Mouse (Mus musculus) urinary bladder, postnatal 25 days (tissue): ENCODE measurements at regions not wholly inside any gene's neighbourhood (a gene's known extent, or its start where the extent isn't known, plus 50 kb on each side); places are given as distances from the start of the nearest gene placed in this dataset.

Experiments
- DNase-seq: peaks from one replicate; pipeline ENCODE4 v3.0.0; 2022; ENCODE audit warnings: low spot score

DNA sequence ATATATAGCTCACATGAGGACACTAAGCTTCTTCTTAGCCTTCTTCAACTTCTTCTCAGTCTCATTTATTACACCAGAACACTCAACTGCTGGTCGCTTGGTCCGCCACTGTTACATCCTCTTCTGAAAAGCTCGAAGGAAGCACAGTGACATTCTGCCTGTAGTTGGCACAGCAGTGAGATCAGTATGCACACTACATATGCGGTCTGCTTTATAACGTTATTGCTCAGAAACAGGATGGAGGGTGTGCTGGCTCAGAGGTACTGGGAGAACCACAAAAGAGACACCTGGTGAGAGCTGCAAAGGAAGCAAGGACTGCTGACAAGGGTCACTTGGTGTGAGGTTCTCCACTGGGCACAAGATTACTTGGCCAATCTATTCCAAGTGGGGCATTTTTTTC is 179.5 kb downstream of the Ets1 start:
- DNase-seq = no peak

GRCm38 (mm10) chr9:32816649-32817425 is 180.8 kb downstream of the Ets1 start:
- DNase-seq = no peak

- DNase-seq = no peak
Observed at GRCm38 (mm10) chr9:32817442-32818358, 181.7 kb downstream of the Ets1 start.

GRCm38 (mm10) chr9:32823439-32824133 is 187.6 kb downstream of the Ets1 start:
- DNase-seq = no peak

DNA sequence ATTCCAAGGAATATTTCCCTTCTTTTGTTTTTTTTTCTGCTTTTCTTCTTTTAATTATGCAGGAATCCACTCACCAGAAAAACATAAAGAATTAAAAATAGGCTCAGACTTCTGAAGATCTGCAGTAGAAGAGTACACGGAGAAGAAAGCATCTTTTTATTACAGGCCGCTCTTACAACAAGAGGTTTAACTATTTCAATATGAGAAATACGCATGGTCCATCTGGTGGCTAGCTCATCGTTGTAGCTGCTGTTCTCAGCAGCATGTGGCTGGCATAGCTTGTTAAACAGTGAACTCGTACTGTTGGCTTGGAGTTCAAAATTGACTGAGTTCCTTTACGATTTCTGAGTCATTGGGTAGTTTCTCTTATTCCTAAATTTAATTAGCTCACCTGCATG is 188.1 kb downstream of the Ets1 start:
- DNase-seq = no peak

GRCm38 (mm10) chr9:32830268-32830891 is 194.4 kb downstream of the Ets1 start:
- DNase-seq = no peak

DNA sequence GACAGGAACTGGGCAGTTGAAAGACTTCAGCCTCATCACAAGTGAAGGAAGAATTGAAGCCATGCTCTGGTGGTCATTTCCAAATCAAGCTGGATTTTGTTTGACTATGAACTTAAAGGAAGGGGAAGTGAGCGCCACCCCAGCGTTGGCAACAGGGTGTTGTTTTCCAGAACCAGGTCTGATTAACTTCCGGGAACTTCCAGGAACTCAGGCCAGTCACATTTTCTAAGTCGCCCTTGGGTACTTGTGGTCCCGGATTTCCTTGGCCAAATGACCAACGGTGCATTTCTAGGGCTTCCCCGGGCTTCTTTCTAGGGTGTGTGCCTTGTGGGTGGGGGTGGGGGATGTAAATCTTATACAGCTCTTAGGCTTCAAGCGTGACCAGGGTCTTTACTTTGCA is 197.4 kb downstream of the Ets1 start:
- no peak for DNase-seq

GRCm38 (mm10) chr9:32834751-32835625 is 199.0 kb downstream of the Ets1 start:
- no peak for DNase-seq

DNA sequence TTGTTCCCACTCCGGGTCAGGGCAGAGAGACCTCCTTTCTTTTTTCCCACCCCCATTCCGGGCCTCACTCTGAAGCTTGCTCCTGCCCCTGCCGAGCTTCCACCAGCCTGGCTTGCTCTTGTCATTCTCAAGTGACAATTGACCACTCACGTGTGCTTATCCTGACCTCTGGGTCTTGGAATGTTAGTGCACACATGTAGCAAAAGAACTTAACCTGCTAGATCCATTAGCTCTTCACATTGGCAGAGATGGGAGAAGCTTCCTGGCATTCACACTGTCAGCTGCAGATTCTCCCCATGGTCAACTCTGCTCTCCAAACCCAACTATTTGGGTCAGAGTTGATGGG is 199.6 kb downstream of the Ets1 start:
- DNase-seq = no peak

DNA sequence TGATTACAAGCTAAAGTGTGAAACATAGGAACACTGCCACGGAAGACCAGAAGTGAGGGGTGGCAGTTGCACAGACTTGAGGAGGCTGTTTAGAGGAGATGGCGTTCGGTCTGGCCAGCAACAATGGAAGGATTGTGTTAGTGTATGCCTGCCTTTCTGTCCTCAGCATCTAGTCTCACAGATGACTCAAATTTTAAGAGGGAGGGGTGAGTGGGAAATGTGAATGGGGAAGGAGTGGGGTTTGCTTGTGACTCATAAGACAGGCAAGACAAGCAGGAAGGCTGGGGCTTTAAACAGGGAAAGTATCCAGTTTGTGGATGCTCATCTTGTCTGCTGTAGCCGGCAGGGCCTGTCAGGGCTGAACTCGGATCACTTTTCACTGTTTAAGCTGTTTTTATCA is 200.3 kb downstream of the Ets1 start:
- DNase-seq = no peak

DNA sequence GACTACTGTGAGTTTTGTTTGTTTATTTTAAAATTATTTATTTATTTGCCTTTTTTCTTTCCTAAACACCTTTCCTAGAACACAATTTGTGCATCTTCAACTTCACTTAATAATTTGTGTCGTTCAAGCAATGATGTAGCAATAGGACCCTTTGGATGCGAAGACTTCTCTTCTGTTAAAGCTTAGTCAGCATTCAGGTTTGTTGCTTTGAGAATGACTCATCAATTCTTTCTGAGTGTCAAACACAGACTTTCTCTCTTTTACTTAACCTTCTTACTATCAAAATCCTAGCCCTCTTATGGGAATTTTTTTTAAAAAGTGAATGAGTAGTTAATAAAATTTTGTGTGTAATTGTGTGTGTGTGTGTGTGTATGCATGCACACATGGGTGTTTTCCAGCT is 211.3 kb downstream of the Ets1 start:
- DNase-seq = no peak

- DNase-seq = no peak
Observed at GRCm38 (mm10) chr9:32852282-32852681, 216.3 kb downstream of the Ets1 start.

DNA sequence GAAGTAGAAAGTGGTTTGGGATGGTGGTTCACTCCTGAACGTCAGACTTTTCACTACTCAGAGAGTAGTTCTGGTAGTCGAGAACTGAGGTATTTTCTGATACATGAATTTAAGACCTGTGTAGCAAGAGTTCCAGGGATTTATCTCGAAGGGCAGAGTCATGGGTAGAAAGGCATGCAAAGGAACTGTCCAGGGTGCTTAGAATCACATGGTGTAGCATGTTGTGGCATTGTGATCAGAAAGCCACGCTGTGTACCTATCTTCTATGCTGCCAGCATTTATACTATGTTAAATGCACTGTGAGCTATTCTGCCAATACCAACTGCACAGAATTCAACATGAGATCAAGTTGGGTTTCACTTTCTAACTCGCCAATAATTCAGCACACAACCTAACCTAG is 227.3 kb downstream of the Ets1 start:
- no peak for DNase-seq

GRCm38 (mm10) chr9:32868936-32869335 is 232.9 kb downstream of the Ets1 start:
- no peak for DNase-seq

- no peak for DNase-seq
Observed at GRCm38 (mm10) chr9:32874306-32874875, 238.4 kb downstream of the Ets1 start.

DNA sequence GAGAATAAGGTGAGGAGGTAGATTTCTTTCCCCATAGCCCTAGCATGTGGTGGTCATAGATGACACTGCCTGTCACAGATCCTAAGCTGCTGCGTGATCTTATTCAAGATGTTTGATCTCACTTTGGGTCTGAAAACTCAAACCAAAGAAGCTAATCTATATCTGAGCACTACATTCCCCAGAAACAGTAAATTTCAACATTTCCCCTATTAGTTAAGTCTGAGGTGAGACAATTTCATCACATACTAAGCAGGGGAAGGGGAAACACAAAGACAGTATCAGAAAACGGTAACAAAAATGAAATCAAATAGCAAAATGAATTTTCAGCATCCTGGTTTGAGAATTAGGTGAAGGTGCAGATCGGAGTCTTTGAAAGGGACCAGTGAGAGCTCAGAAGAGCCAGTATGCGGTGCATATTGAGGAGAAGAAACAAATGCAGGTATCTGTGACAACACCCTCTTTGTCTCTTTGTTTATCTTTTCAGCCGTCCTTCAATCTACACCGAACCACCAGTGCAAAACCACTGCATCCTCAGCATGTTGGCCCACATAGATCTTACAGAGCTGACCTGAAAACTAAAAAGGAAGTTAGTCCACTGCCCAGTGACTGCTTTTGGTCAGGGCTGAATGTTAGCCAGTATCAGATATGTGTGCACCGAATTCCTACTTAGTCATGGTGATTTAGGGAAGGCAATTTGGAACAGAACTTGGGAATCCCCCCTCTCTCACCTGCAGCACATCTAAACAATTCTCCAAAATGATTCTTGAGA is 247.0 kb downstream of the Ets1 start:
- DNase-seq = no peak

DNA sequence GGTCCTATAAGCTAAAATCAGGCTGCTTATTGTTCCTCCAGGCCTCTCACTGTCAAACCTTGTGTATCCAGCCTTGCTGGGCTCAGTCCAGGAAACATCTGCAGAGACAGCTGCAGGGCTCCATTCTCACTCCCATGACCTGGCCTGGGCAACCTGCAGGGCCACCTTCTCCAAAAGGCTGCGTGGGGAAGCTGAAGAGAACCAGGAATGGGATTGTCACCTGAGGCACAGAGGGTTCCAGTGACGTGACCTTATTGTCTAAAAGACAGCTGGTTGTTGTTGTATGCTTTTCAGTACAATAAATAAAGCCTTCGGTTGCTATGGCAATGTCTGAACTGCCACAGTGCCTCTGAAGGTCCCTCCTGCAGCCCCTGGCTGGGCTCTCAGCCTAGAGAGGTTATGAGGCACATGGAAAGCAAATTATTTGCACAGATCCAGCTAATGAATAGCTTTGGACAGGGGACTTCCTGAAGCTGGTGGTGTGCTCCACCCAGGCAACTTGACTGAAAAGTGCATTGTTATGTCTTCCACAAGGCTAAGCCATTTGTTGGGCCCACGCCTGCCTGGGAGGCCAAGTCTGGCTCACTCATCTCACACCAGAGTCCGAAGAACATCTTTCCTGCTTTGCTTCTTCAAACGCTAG is 250.1 kb downstream of the Ets1 start:
- DNase-seq = no peak

- DNase-seq = no peak
Observed at GRCm38 (mm10) chr9:32899801-32900200, 263.8 kb downstream of the Ets1 start.

GRCm38 (mm10) chr9:32901287-32901686 is 265.3 kb downstream of the Ets1 start:
- DNase-seq = no peak
